Comparison of ENCODE assay signal across 8 mouse cellular contexts in the genomic region with DNA sequence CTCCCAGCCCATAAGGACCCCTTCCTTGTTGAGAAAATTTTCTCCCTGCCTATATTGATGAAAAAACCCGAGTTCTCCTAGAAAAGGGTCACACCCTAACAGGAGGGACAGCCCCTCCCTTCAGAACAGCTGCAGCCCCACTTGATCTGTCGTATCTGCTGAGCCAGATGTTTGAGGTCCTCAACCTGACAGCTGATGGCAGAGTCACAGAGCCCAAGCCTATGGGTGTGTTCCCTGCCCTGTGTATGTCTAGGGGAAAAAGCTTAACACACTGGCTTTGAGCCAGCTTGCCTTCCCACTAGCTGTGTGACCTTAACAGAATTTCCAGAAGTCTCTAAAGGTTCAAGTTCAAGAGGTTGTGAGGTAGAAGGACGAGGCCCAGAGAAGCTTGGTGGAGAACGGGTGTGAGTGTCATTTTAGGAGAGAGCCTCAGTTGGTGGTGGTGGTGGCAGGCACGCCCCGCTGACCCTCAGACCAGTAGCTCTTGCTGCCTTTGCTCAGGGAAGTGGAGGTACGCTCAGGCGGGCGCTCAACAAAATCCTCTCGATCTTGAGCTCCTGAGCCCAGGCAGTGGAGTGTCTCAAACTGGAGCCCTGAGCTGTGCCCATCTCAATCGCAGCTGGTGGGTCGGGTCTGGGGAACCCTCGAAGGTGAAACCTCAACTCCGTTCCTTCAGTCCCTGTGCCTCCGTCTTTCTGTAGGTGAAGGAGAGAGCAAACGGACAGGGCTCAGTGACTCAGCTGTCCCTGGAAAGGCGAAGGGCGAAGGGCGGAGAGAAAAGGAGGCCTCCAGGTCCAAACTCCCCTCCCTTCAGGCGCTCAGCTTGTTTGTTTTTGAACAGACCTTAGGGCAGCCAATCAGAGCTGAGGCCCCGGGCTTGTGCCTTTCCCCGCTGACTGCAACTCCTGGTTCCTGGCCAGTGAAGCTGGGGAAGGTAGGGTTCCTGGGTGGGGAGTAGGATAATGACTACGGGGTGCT. TPM values are rescaled to one million over a fixed set of nuclear protein-coding genes. Genes with fewer than 3 reads are reported as not detected.
A peak's percentile ranks its signal among the peaks of the same experiment; 100 is the strongest.
DNase-seq lines count a peak whose midpoint lies in the region; ATAC-seq and TF ChIP-seq lines count a peak whose summit lies in the region.

No protein-coding gene starts in this region.

- peak overlapping the region; percentile 53 for H3K4me2 ChIP-seq in forebrain, embryonic 13.5 days
- H3K4me2 ChIP-seq in limb, embryonic 13.5 days (replicated peaks), result peak overlapping the region; percentile 54
- peak overlapping the region; percentile 39 for H3K4me2 ChIP-seq in midbrain, embryonic 15.5 days

- 0 out of 2 replicates have a peak overlapping the region, but pooled peaks have one; percentile 5 for H3K27ac ChIP-seq in forebrain, embryonic 13.5 days
- H3K27ac ChIP-seq in limb, embryonic 13.5 days, result no peak overlapping the region
- no peak overlapping the region for H3K27ac ChIP-seq in midbrain, embryonic 15.5 days
- H3K27ac ChIP-seq in left cerebral cortex, adult 2 months, result no peak overlapping the region

- intact Hi-C loops in left cerebral cortex, adult 2 months (cut with DNase I), result no loop called here

- DNase-seq in G1E (ENCODE audit: low spot score), result peak; percentile 71
- peak; percentile 92 for DNase-seq in c-Kit-positive CD71-positive TER-119-negative erythroid progenitor cells, embryonic 14.5 days (ENCODE audit: low read depth)
- no peak for DNase-seq in layer of hippocampus, adult 18-20 months (ENCODE audit: low spot score in 2 of 2)
- no peak for DNase-seq in left cerebral cortex, adult 2 months (ENCODE audit: extremely low spot score in 1 of 2, low spot score in 2 of 2)

- H3K4me1 ChIP-seq in G1E (ENCODE audit: insufficient read depth, low read depth, low read length), result peaks cover 52% of the 10 kb centered on the region
- H3K4me1 ChIP-seq in forebrain, embryonic 13.5 days, result peaks cover 18% of the 10 kb centered on the region
- H3K4me1 ChIP-seq in limb, embryonic 13.5 days, result peaks cover 18% of the 10 kb centered on the region
- peaks cover 8% of the 10 kb centered on the region for H3K4me1 ChIP-seq in midbrain, embryonic 15.5 days

- peak overlapping the region; percentile 47 for H3K9ac ChIP-seq in forebrain, embryonic 13.5 days
- H3K9ac ChIP-seq in limb, embryonic 13.5 days, result peak overlapping the region; percentile 48; the same call in 1 of the 2 replicates
- no peak overlapping the region; the same call in 1 of the 2 replicates for H3K9ac ChIP-seq in midbrain, embryonic 15.5 days

- TF ChIP-seq CTCF in G1E (IDR thresholded peaks at IDR 0.05; ENCODE audit: low read depth, low read length), result no peak
- no peak for TF ChIP-seq CTCF in left cerebral cortex, adult 2 months (IDR thresholded peaks at IDR 0.05)

- peak overlapping the region; percentile 65; the same call in 1 of the 2 replicates for H3K4me3 ChIP-seq in G1E (ENCODE audit: low read depth, low read length)
- H3K4me3 ChIP-seq in forebrain, embryonic 13.5 days, result no peak overlapping the region
- H3K4me3 ChIP-seq in limb, embryonic 13.5 days, result peak overlapping the region; percentile 15
- H3K4me3 ChIP-seq in midbrain, embryonic 15.5 days, result no peak overlapping the region
- no peak overlapping the region; the same call in 1 of the 2 replicates for H3K4me3 ChIP-seq in left cerebral cortex, adult 2 months

- ATAC-seq in G1E (ENCODE audit: extremely low read depth, insufficient number of reproducible peaks, low FRiP score, poor library complexity, severe bottlenecking), result peak; percentile 87
- ATAC-seq in forebrain, embryonic 13.5 days, result no peak
- ATAC-seq in hematopoietic stem cell, adult 5-6 weeks (replicated peaks in 1 of 2; ENCODE audit: insufficient read depth in 1 of 2, low FRiP score in 2 of 2, low TSS enrichment in 1 of 2, low read depth in 1 of 2, poor library complexity in 2 of 2, severe bottlenecking in 2 of 2), result peak; percentile 7 to 63; a peak in 2 of 4 replicates
- ATAC-seq in limb, embryonic 13.5 days (ENCODE audit: low FRiP score, low read depth), result peak; percentile 68; the same call in 1 of the 2 replicates
- ATAC-seq in midbrain, embryonic 15.5 days (replicated peaks), result no peak

- peaks cover 83% of the 10 kb centered on the region for H3K27me3 ChIP-seq in G1E (ENCODE audit: insufficient read depth, low read length)
- no peaks in the 10 kb centered on the region for H3K27me3 ChIP-seq in forebrain, embryonic 13.5 days
- peaks cover 25% of the 10 kb centered on the region for H3K27me3 ChIP-seq in limb, embryonic 13.5 days
- H3K27me3 ChIP-seq in midbrain, embryonic 15.5 days (replicated peaks), result no peaks in the 10 kb centered on the region

- H3K36me3 ChIP-seq in G1E (replicated peaks), result no peaks in the 10 kb centered on the region
- H3K36me3 ChIP-seq in forebrain, embryonic 13.5 days (ENCODE audit: poor library complexity, severe bottlenecking), result no peaks in the 10 kb centered on the region
- H3K36me3 ChIP-seq in limb, embryonic 13.5 days, result no peaks in the 10 kb centered on the region
- H3K36me3 ChIP-seq in midbrain, embryonic 15.5 days (replicated peaks), result no peaks in the 10 kb centered on the region

- H3K9me3 ChIP-seq in G1E (replicated peaks), result peaks cover 20% of the 10 kb centered on the region
- 0 out of 2 replicates have a peak, but pooled peaks cover 5% of the 10 kb centered on the region for H3K9me3 ChIP-seq in forebrain, embryonic 13.5 days (replicated peaks)
- H3K9me3 ChIP-seq in limb, embryonic 13.5 days, result no peaks in the 10 kb centered on the region; the same call in 1 of the 2 replicates
- no peaks in the 10 kb centered on the region for H3K9me3 ChIP-seq in midbrain, embryonic 15.5 days

- whole genome bisulfite sequencing in forebrain, embryonic 13.5 days, result 7% methylated on average over 23 of the region's 23 CpGs
- 6% methylated on average over 23 of the region's 23 CpGs for WGBS in limb, embryonic 13.5 days
- WGBS in midbrain, embryonic 15.5 days, result 7% methylated on average over 23 of the region's 23 CpGs

RNA-seq across cellular contexts. Expression of a gene that starts 9.5 kb away (rescaled TPM):
- total RNA-seq in G1E (2014; fragmentation: Nextera tagmentation) (5.9 and 596 TPM in 2 replicates), G1E (2017) (1.1 and 1.5 TPM in 2 replicates)
- polyA plus RNA-seq in G1E (2012), result 2.3 and 2.9 TPM in 2 replicates
- polyA plus RNA-seq in forebrain, embryonic 13.5 days (2015; fragmentation: Nextera tagmentation; extraction: Ambion mirVana), result 2.6 and 6.5 TPM in 2 replicates
- 3.7 and 9.8 TPM in 2 replicates for total RNA-seq in hematopoietic stem cell, adult 5-6 weeks (2017)
- polyA plus RNA-seq in limb, embryonic 13.5 days (2015; fragmentation: Nextera tagmentation; extraction: Ambion mirVana), result 7.2 and 11.7 TPM in 2 replicates
- 2.9 and 3.8 TPM in 2 replicates for polyA plus RNA-seq in midbrain, embryonic 15.5 days (2015; fragmentation: Nextera tagmentation; extraction: Ambion mirVana)
- under 1 TPM; 0.30 to 0.41 TPM for total RNA-seq in layer of hippocampus, adult 18-20 months (2021)
- under 1 TPM; 0.16 to 0.43 TPM for total RNA-seq in left cerebral cortex, adult 2 months (2021)

RNA-seq across cellular contexts. Expression of a gene that starts 17.7 kb away (rescaled TPM):
- total RNA-seq in G1E (2014; fragmentation: Nextera tagmentation), result not detected in 2 replicates
- 0.16 TPM in 1 of 2 replicates, not detected in the other for total RNA-seq in G1E (2017)
- not detected in 2 replicates for polyA plus RNA-seq in G1E (2012)
- 93.9 and 94.8 TPM in 2 replicates for polyA plus RNA-seq in forebrain, embryonic 13.5 days (2015; fragmentation: Nextera tagmentation; extraction: Ambion mirVana)
- total RNA-seq in hematopoietic stem cell, adult 5-6 weeks (2017), result 1.5 and 5.6 TPM in 2 replicates
- 1.3 and 1.4 TPM in 2 replicates for polyA plus RNA-seq in limb, embryonic 13.5 days (2015; fragmentation: Nextera tagmentation; extraction: Ambion mirVana)
- polyA plus RNA-seq in midbrain, embryonic 15.5 days (2015; fragmentation: Nextera tagmentation; extraction: Ambion mirVana), result 160 and 165 TPM in 2 replicates
- 100 to 1,000 TPM; 489 to 499 TPM for total RNA-seq in layer of hippocampus, adult 18-20 months (2021)
- 100 to 1,000 TPM; 505 to 522 TPM for total RNA-seq in left cerebral cortex, adult 2 months (2021)

RNA-seq across cellular contexts. Expression of a gene that starts 32.3 kb away (rescaled TPM):
- total RNA-seq in G1E (2014; fragmentation: Nextera tagmentation) (205 TPM in 2 replicates), G1E (2017) (55.3 and 55.9 TPM in 2 replicates)
- polyA plus RNA-seq in G1E (2012), result 230 and 231 TPM in 2 replicates
- 157 and 159 TPM in 2 replicates for polyA plus RNA-seq in forebrain, embryonic 13.5 days (2015; fragmentation: Nextera tagmentation; extraction: Ambion mirVana)
- 24.3 and 28.5 TPM in 2 replicates for total RNA-seq in hematopoietic stem cell, adult 5-6 weeks (2017)
- polyA plus RNA-seq in limb, embryonic 13.5 days (2015; fragmentation: Nextera tagmentation; extraction: Ambion mirVana), result 173 and 180 TPM in 2 replicates
- polyA plus RNA-seq in midbrain, embryonic 15.5 days (2015; fragmentation: Nextera tagmentation; extraction: Ambion mirVana), result 146 and 168 TPM in 2 replicates
- total RNA-seq in layer of hippocampus, adult 18-20 months (2021), result 10 to 100 TPM; 62.9 to 64.5 TPM
- 10 to 100 TPM; 65.7 to 68.6 TPM for total RNA-seq in left cerebral cortex, adult 2 months (2021)

RNA-seq across cellular contexts. Expression of a gene that starts 54.6 kb away (rescaled TPM):
- total RNA-seq in G1E (2014; fragmentation: Nextera tagmentation) (45.8 and 46.0 TPM in 2 replicates), G1E (2017) (52.4 and 65.8 TPM in 2 replicates)
- 13.2 and 21.1 TPM in 2 replicates for polyA plus RNA-seq in G1E (2012)
- polyA plus RNA-seq in forebrain, embryonic 13.5 days (2015; fragmentation: Nextera tagmentation; extraction: Ambion mirVana), result 49.5 and 53.9 TPM in 2 replicates
- 28.1 and 35.6 TPM in 2 replicates for total RNA-seq in hematopoietic stem cell, adult 5-6 weeks (2017)
- polyA plus RNA-seq in limb, embryonic 13.5 days (2015; fragmentation: Nextera tagmentation; extraction: Ambion mirVana), result 141 and 149 TPM in 2 replicates
- 75.2 and 82.0 TPM in 2 replicates for polyA plus RNA-seq in midbrain, embryonic 15.5 days (2015; fragmentation: Nextera tagmentation; extraction: Ambion mirVana)
- 10 to 100 TPM; 62.4 to 64.6 TPM for total RNA-seq in layer of hippocampus, adult 18-20 months (2021)
- total RNA-seq in left cerebral cortex, adult 2 months (2021), result 10 to 100 TPM; 58.1 to 66.2 TPM

RNA-seq across cellular contexts. Expression of a gene that starts 55.9 kb away (rescaled TPM):
- 69.7 and 74.7 TPM in 2 replicates for total RNA-seq in G1E (2014; fragmentation: Nextera tagmentation)
- total RNA-seq in G1E (2017), result 133 and 151 TPM in 2 replicates
- polyA plus RNA-seq in G1E (2012), result 179 and 180 TPM in 2 replicates
- 96.1 and 98.8 TPM in 2 replicates for polyA plus RNA-seq in forebrain, embryonic 13.5 days (2015; fragmentation: Nextera tagmentation; extraction: Ambion mirVana)
- total RNA-seq in hematopoietic stem cell, adult 5-6 weeks (2017), result 166 and 196 TPM in 2 replicates
- 83.9 and 85.9 TPM in 2 replicates for polyA plus RNA-seq in limb, embryonic 13.5 days (2015; fragmentation: Nextera tagmentation; extraction: Ambion mirVana)
- 82.8 and 83.9 TPM in 2 replicates for polyA plus RNA-seq in midbrain, embryonic 15.5 days (2015; fragmentation: Nextera tagmentation; extraction: Ambion mirVana)
- 100 to 1,000 TPM; 131 to 135 TPM for total RNA-seq in layer of hippocampus, adult 18-20 months (2021)
- 100 to 1,000 TPM; 131 to 141 TPM for total RNA-seq in left cerebral cortex, adult 2 months (2021)

Comparison
In these comparisons a context has a peak if more than half of its experiments do, and no peak if none do; other contexts are left out.
1. ATAC-seq: peak in G1E (single experiment), hematopoietic stem cell, adult 5-6 weeks (2 of 2) and limb, embryonic 13.5 days (single experiment); none in forebrain, embryonic 13.5 days (single experiment) and midbrain, embryonic 15.5 days (single experiment).
2. DNase-seq: peak in G1E (single experiment) and c-Kit-positive CD71-positive TER-119-negative erythroid progenitor cells, embryonic 14.5 days (single experiment); none in layer of hippocampus, adult 18-20 months (0 of 2) and left cerebral cortex, adult 2 months (0 of 2).
3. H3K4me3 ChIP-seq: peak in G1E (single experiment) and limb, embryonic 13.5 days (single experiment); none in forebrain, embryonic 13.5 days (single experiment), midbrain, embryonic 15.5 days (single experiment) and left cerebral cortex, adult 2 months (single experiment).
4. RNA of a gene that starts 17.7 kb away (total RNA-seq): 505 to 522 TPM in left cerebral cortex, adult 2 months and 489 to 499 TPM in layer of hippocampus, adult 18-20 months; 1.5 to 5.6 TPM in hematopoietic stem cell, adult 5-6 weeks and 0.16 TPM in G1E; every median in the first group is over 10 times any median in the second.
5. Peak in every context shown above with its lines, with median percentiles within 50 percentile points of each other: H3K4me2 ChIP-seq.